Mouse (Mus musculus): ENCODE data around the gene Adat2. TPM values are rescaled to one million over a fixed set of nuclear protein-coding genes. Genes with fewer than 3 reads are reported as not detected.

Adat2 gene
- polyA plus RNA-seq, 1 experiment from 2014 or later: 4.0 TPM

DNA sequence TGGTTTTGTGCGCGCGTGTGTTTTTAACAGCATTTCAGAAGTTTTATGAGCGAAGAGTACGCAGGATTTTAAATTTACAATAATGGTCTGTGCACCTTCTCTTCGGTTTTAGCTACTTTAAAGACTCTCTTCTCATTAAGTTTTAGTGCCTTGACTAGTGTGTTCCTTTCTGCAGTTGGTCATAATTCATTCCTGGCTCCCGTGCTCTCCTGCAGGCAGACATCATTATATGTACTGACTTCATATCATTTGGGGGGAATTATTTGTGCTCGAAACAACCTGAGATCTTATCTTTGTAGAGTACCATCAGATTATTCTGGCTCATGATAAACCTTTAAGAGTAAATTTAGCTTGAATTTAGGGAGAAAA is 12.4 kb downstream of the Adat2 start:
- Histone ChIP-seq H3K4me2 (replicated peaks) (peak overlapping the region; percentile 43), H3K4me3 (replicated peaks) (no peak overlapping the region; the same call in 1 of the 2 replicates), H3K27ac (no peak overlapping the region), H3K27me3 (replicated peaks) (no peaks in the 10 kb centered on the region), H3K4me1 (replicated peaks) (0 out of 2 replicates have a peak, but pooled peaks cover 2% of the 10 kb centered on the region), H3K9me3 (no peaks in the 10 kb centered on the region), H3K9ac (no peak overlapping the region), H3K36me3 (no peaks in the 10 kb centered on the region)
- 0 out of 2 replicates have a peak, but pooled peaks have one; percentile 37 for ATAC-seq
- 40% methylated on average over 8 of the region's 8 CpGs for WGBS

DNA sequence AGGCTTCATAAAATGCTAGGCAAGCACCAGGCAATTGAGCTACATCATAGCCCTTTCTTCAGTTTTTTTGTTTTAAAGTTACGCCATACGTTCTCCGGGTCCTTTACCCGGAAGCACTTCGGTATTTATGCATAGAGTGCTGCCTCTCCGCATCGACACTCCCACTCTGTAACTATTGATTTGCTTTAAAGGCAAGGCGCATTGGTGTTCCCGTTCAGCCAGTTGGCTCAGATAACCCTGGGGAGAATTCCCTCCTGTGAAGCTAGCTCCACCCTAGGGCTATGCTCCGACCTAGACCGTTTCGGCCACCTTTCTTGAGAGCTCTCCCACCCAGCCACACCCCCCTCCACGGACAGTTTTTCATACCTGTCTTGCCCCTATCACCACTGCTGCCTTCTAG is 13.7 kb downstream of the Adat2 start:
- Histone ChIP-seq H3K9me3 (no peaks in the 10 kb centered on the region), H3K27me3 (replicated peaks) (no peaks in the 10 kb centered on the region), H3K27ac (no peak overlapping the region), H3K36me3 (no peaks in the 10 kb centered on the region), H3K4me2 (replicated peaks) (peak overlapping the region; percentile 43), H3K9ac (no peak overlapping the region), H3K4me1 (replicated peaks) (0 out of 2 replicates have a peak, but pooled peaks cover 3% of the 10 kb centered on the region), H3K4me3 (replicated peaks) (no peak overlapping the region; the same call in 1 of the 2 replicates)
- 51% methylated on average over 13 of the region's 13 CpGs for WGBS
- peak; percentile 62 for ATAC-seq

DNA sequence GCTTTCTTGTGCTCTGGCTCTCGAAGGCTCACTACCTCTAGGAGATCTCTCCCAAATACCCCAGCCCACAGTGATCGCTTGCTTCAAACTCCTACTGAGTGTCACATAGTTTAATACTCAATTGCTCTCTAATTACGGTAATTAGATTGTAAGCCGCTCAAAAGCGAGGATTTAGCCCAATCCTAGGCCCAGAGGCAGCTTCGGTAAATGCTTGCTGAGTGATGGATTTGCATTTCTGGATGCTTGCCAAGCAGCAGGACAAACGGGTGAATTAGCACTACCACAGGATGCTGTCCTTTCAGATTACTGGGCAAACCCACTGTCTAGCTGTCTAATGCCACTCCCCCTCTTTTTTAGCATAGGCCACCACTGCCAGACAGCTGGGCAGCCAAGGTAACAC is 17.1 kb downstream of the Adat2 start:
- ATAC-seq: no peak
- Histone ChIP-seq H3K4me3 (replicated peaks) (no peak overlapping the region), H3K9me3 (no peaks in the 10 kb centered on the region), H3K4me1 (replicated peaks) (0 out of 2 replicates have a peak, but pooled peaks cover 7% of the 10 kb centered on the region), H3K27ac (no peak overlapping the region), H3K36me3 (no peaks in the 10 kb centered on the region), H3K9ac (no peak overlapping the region), H3K4me2 (replicated peaks) (no peak overlapping the region), H3K27me3 (replicated peaks) (no peaks in the 10 kb centered on the region)
- 63% methylated on average over 7 of the region's 7 CpGs for WGBS

DNA sequence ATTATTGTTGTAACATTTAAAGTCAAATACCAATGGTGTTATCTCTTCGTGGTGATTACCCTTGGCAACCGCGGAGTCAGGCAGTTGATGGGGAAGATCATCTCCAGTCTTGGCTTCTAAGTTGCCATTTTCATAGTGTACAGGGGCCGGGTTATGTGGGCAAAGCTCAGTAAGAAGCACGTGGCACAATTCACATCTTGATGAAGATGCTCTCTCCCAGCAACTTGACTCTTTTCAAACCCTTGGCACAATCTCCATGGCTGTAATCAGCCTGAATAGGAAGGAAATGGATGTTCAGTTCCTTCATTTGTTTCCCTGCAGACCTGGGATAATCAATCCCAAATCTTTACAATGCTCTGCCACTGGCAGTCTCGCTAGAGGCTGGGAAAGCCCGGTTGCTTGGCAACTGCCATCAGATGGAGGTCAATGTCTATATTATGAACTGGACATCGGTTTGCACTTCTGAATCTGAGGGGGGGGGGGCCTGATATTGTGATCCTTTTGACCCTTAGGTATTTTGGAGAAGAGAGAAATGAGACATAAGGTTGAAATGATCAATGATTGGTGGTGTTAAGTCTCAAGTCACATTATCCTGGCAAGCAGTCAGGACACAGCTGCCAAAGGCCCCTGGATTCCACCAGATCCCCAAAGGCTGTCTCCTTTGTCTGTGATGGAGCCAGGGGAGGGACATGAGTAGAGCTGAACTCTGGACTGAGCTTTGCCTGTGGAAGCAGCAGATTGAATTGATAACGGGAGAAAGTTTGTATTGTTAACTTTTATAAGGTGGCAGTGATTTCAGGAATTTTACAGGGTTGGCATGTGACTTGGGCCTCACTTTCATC is 18.2 kb downstream of the Adat2 start:
- no peak overlapping the region for H3K4me2 ChIP-seq (replicated peaks)
- H3K4me3 ChIP-seq (replicated peaks): no peak overlapping the region
- no peaks in the 10 kb centered on the region for H3K9me3 ChIP-seq
- ATAC-seq: no peak
- no peak overlapping the region for H3K9ac ChIP-seq
- no peaks in the 10 kb centered on the region for H3K27me3 ChIP-seq (replicated peaks)
- no peaks in the 10 kb centered on the region for H3K36me3 ChIP-seq
- H3K4me1 ChIP-seq (replicated peaks): 0 out of 2 replicates have a peak, but pooled peaks cover 7% of the 10 kb centered on the region
- WGBS: 67% methylated on average over 9 of the region's 9 CpGs
- H3K27ac ChIP-seq: no peak overlapping the region

DNA sequence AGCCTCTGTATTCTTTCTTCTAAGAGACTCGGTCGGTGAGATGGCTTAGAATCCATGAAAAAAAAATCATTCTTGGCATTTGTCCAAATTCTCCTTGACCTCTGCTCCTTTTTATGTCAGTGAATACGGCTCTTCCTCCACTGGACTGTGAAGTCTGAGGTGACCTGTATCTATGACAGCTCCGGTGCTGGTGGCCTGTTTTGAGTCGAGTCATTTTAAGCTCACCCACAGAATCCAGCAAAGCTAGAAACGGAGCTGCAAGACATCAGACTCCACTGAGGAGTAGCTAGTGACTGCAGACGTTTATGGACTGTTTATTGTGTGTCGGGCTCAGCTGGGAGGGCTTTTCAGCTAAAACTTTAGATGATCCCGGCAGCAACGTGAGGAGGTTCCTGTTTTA is 19.3 kb downstream of the Adat2 start:
- Histone ChIP-seq H3K9ac (no peak overlapping the region), H3K36me3 (no peaks in the 10 kb centered on the region), H3K9me3 (no peaks in the 10 kb centered on the region), H3K4me2 (replicated peaks) (no peak overlapping the region), H3K4me3 (replicated peaks) (no peak overlapping the region), H3K4me1 (replicated peaks) (0 out of 2 replicates have a peak, but pooled peaks cover 7% of the 10 kb centered on the region), H3K27me3 (replicated peaks) (no peaks in the 10 kb centered on the region), H3K27ac (no peak overlapping the region)
- ATAC-seq: no peak
- 22% methylated on average over 10 of the region's 10 CpGs for WGBS

DNA sequence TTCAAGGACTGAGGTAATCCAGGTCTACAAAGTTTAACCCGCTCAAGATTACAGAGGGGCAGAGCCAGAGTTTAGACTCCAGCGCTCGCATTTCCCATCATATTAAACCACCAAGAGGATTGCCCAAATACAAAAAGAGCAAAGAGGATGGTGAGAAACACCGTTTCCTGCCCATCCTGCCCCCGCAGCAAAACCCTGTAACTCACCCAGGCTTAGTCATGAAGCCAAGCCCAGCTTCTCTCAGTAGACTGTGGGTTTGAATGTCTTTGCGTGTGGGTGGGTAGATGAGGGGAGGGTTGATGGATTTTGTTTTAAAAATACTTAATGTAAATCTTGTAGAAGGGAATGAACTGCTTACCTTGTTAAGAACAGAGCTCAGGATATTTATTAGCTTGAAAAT is 19.7 kb downstream of the Adat2 start:
- no peak for ATAC-seq
- H3K9me3 ChIP-seq: no peaks in the 10 kb centered on the region
- H3K4me2 ChIP-seq (replicated peaks): no peak overlapping the region
- H3K36me3 ChIP-seq: no peaks in the 10 kb centered on the region
- no peaks in the 10 kb centered on the region for H3K27me3 ChIP-seq (replicated peaks)
- no peak overlapping the region for H3K27ac ChIP-seq
- WGBS: 49% methylated on average over 6 of the region's 6 CpGs
- H3K4me1 ChIP-seq (replicated peaks): 0 out of 2 replicates have a peak, but pooled peaks cover 7% of the 10 kb centered on the region
- no peak overlapping the region for H3K4me3 ChIP-seq (replicated peaks)
- H3K9ac ChIP-seq: no peak overlapping the region

DNA sequence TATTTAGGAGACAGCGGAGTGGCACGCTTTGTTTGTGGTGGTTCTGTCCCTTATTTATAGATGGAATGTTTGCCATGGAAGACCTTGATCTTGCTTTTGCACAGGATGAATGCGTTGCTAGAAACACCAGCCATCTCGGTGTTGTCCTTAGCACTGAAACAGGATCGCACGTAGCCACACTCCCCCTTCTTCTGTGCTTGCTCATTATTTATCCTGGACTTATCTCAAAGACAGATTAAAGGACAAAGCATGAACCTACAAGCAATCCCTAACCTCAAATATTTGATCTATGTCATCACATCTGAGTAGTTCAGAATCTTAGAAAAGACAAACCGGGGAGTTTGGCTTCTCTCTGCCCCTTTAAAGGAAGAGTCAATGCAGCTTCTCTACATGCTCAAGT is 24.4 kb downstream of the Adat2 start:
- Histone ChIP-seq H3K27me3 (replicated peaks) (no peaks in the 10 kb centered on the region), H3K4me1 (replicated peaks) (no peaks in the 10 kb centered on the region), H3K27ac (no peak overlapping the region), H3K9me3 (no peaks in the 10 kb centered on the region), H3K4me3 (replicated peaks) (no peak overlapping the region), H3K9ac (no peak overlapping the region), H3K36me3 (no peaks in the 10 kb centered on the region), H3K4me2 (replicated peaks) (no peak overlapping the region)
- WGBS: 66% methylated on average over 7 of the region's 7 CpGs
- ATAC-seq: no peak

DNA sequence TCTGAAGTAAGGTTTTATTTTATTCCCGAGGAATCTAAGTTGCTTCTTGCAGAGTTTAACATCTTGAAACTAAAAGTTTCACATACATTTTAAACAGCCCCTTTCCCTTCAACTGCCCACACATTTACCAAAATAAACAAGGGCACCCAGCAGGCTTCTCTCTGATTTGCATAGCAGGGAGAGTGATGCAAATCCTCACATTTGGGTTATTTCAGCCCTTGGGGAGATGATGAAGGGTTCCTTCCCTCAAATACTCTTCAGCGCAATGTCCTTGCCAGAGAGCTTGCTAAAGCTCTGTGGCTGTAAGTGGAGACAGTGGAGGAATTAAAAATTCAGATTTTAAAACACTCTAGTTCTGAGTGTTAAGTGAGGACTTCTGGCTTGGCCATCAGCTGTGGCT is 35.2 kb downstream of the Adat2 start:
- 72% methylated on average over 2 of the region's 2 CpGs for WGBS
- Histone ChIP-seq H3K9ac (no peak overlapping the region), H3K4me1 (replicated peaks) (no peaks in the 10 kb centered on the region), H3K4me2 (replicated peaks) (no peak overlapping the region), H3K36me3 (no peaks in the 10 kb centered on the region), H3K9me3 (no peaks in the 10 kb centered on the region), H3K27ac (no peak overlapping the region), H3K27me3 (replicated peaks) (no peaks in the 10 kb centered on the region), H3K4me3 (replicated peaks) (no peak overlapping the region)
- ATAC-seq: no peak

DNA sequence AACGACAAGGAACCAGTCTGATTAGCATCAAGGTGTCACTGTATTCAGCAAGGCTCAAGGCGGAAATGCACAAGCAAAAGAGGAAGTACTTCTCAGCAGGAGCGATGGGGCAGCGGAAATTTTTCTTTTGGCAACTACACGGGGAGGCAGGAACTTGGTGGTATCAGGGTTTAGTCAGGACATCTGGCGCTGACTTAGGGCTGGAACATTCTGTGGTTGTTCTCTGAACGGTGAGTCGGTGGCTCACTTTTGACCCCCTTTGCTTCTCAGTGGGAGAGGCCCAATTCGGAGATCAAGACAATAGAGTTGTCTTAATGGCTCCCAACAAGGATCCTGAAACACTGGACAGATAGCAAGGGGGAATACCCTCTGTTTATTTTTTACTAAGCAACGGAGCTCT is 39.5 kb downstream of the Adat2 start:
- Histone ChIP-seq H3K9me3 (no peaks in the 10 kb centered on the region), H3K4me2 (replicated peaks) (no peak overlapping the region), H3K4me1 (replicated peaks) (no peaks in the 10 kb centered on the region), H3K36me3 (no peaks in the 10 kb centered on the region), H3K9ac (no peak overlapping the region), H3K27ac (no peak overlapping the region), H3K27me3 (replicated peaks) (no peaks in the 10 kb centered on the region), H3K4me3 (replicated peaks) (no peak overlapping the region)
- 89% methylated on average over 10 of the region's 10 CpGs for WGBS
- no peak for ATAC-seq

DNA sequence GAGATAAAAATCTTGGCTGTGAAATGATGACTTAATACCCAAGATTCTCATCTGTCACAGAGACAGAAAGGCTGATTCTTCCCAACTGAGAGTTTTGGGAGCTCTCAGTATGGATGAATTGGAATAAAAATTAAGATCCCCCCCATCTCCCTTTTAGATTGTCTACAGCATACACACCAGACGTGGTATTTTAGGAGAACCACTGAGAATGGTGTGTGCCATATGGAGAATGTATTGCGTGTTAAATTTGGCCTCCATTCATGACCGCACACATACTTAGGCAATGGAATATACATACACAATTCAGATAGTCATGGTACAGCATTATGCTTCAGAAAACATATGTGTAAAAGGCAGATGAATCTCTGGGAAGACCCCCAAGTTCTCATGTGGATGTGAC is 40.8 kb downstream of the Adat2 start:
- ATAC-seq: no peak
- 86% methylated on average over 3 of the region's 3 CpGs for WGBS

DNA sequence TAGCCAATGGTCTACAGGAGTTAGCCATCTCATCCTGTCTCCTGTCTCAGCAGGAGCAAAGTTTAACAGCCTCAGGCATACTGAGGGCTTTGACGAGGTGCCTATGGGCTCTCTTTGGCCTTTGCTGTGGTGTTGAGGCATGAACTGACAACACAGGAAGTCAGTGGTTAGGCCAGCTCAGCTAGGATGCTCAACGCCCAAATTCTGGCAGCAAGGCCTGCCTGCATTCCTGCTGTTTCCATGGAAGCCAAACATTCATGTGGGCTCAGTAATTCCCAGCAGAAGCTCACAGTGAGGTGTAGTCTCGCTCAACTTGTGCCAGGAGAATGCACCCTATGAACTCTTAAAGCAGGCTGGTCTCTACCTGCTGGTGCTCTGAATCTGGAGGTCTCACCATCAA is 43.4 kb downstream of the Adat2 start:
- Histone ChIP-seq H3K36me3 (no peaks in the 10 kb centered on the region), H3K27me3 (replicated peaks) (no peaks in the 10 kb centered on the region), H3K4me3 (replicated peaks) (no peak overlapping the region), H3K9ac (no peak overlapping the region), H3K9me3 (no peaks in the 10 kb centered on the region), H3K4me2 (replicated peaks) (no peak overlapping the region), H3K4me1 (replicated peaks) (no peaks in the 10 kb centered on the region), H3K27ac (no peak overlapping the region)
- no peak for ATAC-seq
- 57% methylated on average over 3 of the region's 3 CpGs for WGBS

More for the DNA sequence above, 40.8 kb downstream of the Adat2 start:
- Histone ChIP-seq H3K9me3 (no peaks in the 10 kb centered on the region), H3K27ac (no peak overlapping the region), H3K4me3 (replicated peaks) (no peak overlapping the region), H3K9ac (no peak overlapping the region), H3K4me2 (replicated peaks) (no peak overlapping the region), H3K27me3 (replicated peaks) (no peaks in the 10 kb centered on the region), H3K36me3 (no peaks in the 10 kb centered on the region), H3K4me1 (replicated peaks) (no peaks in the 10 kb centered on the region)

DNA sequence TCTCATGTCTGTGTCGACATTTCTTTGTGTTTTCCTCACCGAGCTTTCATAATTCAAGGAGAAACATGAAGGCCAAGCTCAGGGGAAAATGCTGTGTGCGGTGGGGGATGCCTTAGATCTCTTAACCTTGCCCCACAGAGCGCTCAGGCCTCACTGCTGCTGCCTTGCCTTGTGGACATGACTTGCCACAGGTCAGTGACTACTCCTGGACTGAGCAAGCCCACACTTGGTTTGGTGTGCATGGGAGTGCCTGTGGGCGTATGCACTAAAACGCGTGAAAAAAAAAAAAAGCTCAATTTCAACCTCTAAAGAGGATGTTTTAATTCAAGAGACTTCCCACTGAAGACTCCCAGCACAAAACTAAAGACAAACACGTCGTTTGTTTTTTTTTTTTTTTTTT is 44.2 kb downstream of the Adat2 start:
- no peak for ATAC-seq
- Histone ChIP-seq H3K4me2 (replicated peaks) (no peak overlapping the region), H3K27ac (no peak overlapping the region), H3K9ac (no peak overlapping the region), H3K4me3 (replicated peaks) (no peak overlapping the region), H3K36me3 (no peaks in the 10 kb centered on the region), H3K27me3 (replicated peaks) (no peaks in the 10 kb centered on the region), H3K4me1 (replicated peaks) (no peaks in the 10 kb centered on the region), H3K9me3 (no peaks in the 10 kb centered on the region)
- WGBS: 81% methylated on average over 9 of the region's 9 CpGs

DNA sequence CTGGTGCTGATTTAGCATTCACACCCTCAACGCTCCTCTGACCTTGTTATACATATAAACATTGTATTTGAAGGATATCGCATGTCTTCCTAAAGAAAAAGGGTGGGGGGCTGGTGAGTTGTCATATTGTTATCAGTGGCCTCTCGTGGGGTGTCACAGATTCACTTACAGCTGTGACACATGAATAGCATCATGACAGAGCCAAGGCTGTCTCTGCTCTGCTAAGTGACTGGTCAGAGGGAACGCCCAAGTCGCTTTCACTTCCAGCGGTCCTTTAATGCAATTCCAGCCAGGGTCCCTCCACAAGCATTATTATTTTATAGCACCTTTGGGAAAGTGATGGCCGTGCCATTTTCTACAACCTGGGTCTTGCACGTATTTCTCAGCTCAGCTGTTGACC is 44.8 kb downstream of the Adat2 start:
- Histone ChIP-seq H3K4me3 (replicated peaks) (no peak overlapping the region), H3K4me2 (replicated peaks) (no peak overlapping the region), H3K9ac (no peak overlapping the region), H3K27ac (no peak overlapping the region), H3K36me3 (no peaks in the 10 kb centered on the region), H3K4me1 (replicated peaks) (no peaks in the 10 kb centered on the region), H3K9me3 (no peaks in the 10 kb centered on the region), H3K27me3 (replicated peaks) (no peaks in the 10 kb centered on the region)
- no peak for ATAC-seq
- WGBS: 70% methylated on average over 8 of the region's 8 CpGs

Data from intestine, embryonic 15.5 days (tissue).